Mouse (Mus musculus): ENCODE results near the gene Cysltr2. TPM values are rescaled to one million over a fixed set of nuclear protein-coding genes. Genes with fewer than 3 reads are reported as not detected.

Cysltr2 gene
- 1 to 10 TPM in 1 of 2 experiments, under 1 TPM in 1; 0.93 to 1.0 TPM for total RNA-seq (2021)
- long read RNA-seq, experiment 1, result 0 reads
- long read RNA-seq, experiment 2, result 0 reads

- TF ChIP-seq CTCF (conservative IDR thresholded peaks at IDR 0.05), result no peak
- H3K27ac ChIP-seq, result no peak within 1 kb of the TSS
- DNase-seq (ENCODE audit: low spot score in 2 of 2), result no peak
- no peak within 1 kb of the TSS for H3K4me3 ChIP-seq
Measured at GRCm38 (mm10) chr14:73048937-73049336, at the start of gene Cysltr2. Gene Cysltr2 (minus strand): TSS chr14:73049114.

DNA sequence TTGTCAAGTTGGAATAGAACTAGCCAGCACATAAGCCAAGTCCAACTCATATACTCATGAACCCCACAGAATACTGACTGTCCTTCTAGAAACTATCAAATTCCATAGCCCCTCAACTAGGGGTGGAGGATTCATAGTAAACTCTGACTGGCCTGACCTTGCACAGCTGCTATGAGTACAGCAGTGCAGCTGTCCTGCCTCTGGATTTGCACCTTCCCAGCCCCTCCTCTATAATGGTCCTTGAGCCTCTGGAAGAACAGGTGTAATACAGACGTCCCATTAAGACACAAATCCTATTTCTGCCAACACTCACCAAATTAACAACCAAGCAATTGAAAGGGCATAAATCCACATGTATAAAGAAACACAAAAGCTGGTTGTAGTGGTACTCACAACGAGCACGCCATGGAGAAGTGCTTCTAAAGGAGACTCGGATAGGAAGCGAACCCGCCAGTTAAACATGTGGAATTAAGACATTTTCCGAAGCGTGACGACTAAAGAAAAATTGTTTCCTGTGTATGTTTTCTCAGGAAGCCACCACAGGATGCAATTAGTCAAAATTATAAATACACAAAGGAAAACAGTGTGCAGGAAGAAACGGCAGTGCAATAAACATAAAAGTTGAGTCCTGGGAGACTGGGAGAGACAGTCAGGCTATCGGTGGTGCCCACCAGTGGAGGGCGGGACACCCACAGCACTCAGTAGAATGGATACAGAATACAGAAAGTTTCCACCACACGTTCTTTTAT lies 46.1 kb upstream of the Cysltr2 start:
- DNase-seq (ENCODE audit: low spot score in 2 of 2), result no peak
- no peak overlapping the region for H3K4me3 ChIP-seq
- TF ChIP-seq CTCF (conservative IDR thresholded peaks at IDR 0.05), result no peak

GRCm38 (mm10) chr14:73092871-73093270 lies 44.0 kb upstream of the Cysltr2 start:
- Histone ChIP-seq H3K27ac (no peak overlapping the region), H3K4me3 (no peak overlapping the region)
- no peak for DNase-seq (ENCODE audit: low spot score in 2 of 2)
- TF ChIP-seq CTCF (conservative IDR thresholded peaks at IDR 0.05), result no peak

More for the DNA sequence above, 46.1 kb upstream of the Cysltr2 start:
- H3K27ac ChIP-seq, result no peak overlapping the region

- Histone ChIP-seq H3K27ac (no peak overlapping the region), H3K4me3 (no peak overlapping the region)
- no peak for TF ChIP-seq CTCF (conservative IDR thresholded peaks at IDR 0.05)
- no peak for DNase-seq (ENCODE audit: low spot score in 2 of 2)
Measured at GRCm38 (mm10) chr14:73088224-73088623, 39.3 kb upstream of the Cysltr2 start.

DNA sequence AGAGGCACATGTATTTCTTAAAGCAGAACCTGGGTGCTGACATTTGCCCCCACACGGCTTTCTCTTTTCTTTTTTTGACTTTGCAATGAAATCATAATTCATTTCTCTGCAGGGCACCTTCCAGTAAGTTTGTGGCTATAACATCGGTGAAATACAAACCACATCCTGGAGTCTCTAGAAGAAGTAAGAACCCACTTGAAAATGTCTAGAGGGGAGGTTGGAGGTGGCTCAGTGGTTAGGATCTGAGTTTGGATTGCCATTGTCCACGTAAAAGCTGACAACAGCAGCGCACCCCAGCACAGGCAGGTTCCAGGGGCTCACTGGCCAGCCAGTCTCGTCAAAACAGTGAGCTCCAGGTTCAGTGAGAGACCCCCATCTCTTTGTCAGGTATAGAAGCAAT lies 38.8 kb upstream of the Cysltr2 start:
- H3K4me3 ChIP-seq, result no peak overlapping the region
- no peak overlapping the region for H3K27ac ChIP-seq
- no peak for DNase-seq (ENCODE audit: low spot score in 2 of 2)
- no peak for TF ChIP-seq CTCF (conservative IDR thresholded peaks at IDR 0.05)

DNA sequence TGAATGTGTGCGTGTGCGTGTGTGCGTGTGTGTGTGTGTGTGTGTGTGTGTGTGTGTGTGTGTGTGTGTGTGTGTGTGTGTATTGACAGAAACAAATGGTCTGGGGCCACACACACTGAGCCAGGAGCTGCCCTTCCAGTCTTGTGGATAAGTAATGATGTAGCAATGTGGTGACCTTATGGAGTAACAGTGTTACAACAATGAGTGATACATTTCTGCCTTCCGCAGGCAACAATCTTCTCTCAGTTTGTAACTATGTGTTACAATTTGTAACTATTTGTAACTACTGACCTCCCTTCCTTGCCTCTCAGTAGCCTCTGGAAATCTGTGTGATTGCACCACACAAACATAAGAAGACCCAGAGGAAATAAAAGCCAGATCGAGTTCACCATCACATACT lies 38.3 kb upstream of the Cysltr2 start:
- no peak for DNase-seq (ENCODE audit: low spot score in 2 of 2)
- Histone ChIP-seq H3K4me3 (no peak overlapping the region), H3K27ac (no peak overlapping the region)
- TF ChIP-seq CTCF (conservative IDR thresholded peaks at IDR 0.05), result no peak

GRCm38 (mm10) chr14:73086425-73086824 lies 37.5 kb upstream of the Cysltr2 start:
- Histone ChIP-seq H3K27ac (no peak overlapping the region), H3K4me3 (no peak overlapping the region)
- no peak for DNase-seq (ENCODE audit: low spot score in 2 of 2)
- TF ChIP-seq CTCF (conservative IDR thresholded peaks at IDR 0.05), result no peak

GRCm38 (mm10) chr14:73083563-73083962 lies 34.6 kb upstream of the Cysltr2 start:
- DNase-seq (ENCODE audit: low spot score in 2 of 2), result no peak
- no peak for TF ChIP-seq CTCF (conservative IDR thresholded peaks at IDR 0.05)
- no peak overlapping the region for H3K27ac ChIP-seq
- no peak overlapping the region for H3K4me3 ChIP-seq

GRCm38 (mm10) chr14:73064460-73064859 lies 15.5 kb upstream of the Cysltr2 start:
- no peak for DNase-seq (ENCODE audit: low spot score in 2 of 2)
- TF ChIP-seq CTCF (conservative IDR thresholded peaks at IDR 0.05), result no peak
- Histone ChIP-seq H3K4me3 (no peak overlapping the region), H3K27ac (no peak overlapping the region)

- DNase-seq (ENCODE audit: low spot score in 2 of 2), result no peak
Measured at GRCm38 (mm10) chr14:73058755-73059154, 9.8 kb upstream of the Cysltr2 start.

GRCm38 (mm10) chr14:73057764-73058163 lies 8.8 kb upstream of the Cysltr2 start:
- no peak for DNase-seq (ENCODE audit: low spot score in 2 of 2)
- H3K4me3 ChIP-seq, result no peak overlapping the region
- no peak overlapping the region for H3K27ac ChIP-seq
- no peak for TF ChIP-seq CTCF (conservative IDR thresholded peaks at IDR 0.05)

More at GRCm38 (mm10) chr14:73058755-73059154, 9.8 kb upstream of the Cysltr2 start:
- H3K4me3 ChIP-seq, result no peak overlapping the region
- H3K27ac ChIP-seq, result no peak overlapping the region
- TF ChIP-seq CTCF (conservative IDR thresholded peaks at IDR 0.05), result no peak

DNA sequence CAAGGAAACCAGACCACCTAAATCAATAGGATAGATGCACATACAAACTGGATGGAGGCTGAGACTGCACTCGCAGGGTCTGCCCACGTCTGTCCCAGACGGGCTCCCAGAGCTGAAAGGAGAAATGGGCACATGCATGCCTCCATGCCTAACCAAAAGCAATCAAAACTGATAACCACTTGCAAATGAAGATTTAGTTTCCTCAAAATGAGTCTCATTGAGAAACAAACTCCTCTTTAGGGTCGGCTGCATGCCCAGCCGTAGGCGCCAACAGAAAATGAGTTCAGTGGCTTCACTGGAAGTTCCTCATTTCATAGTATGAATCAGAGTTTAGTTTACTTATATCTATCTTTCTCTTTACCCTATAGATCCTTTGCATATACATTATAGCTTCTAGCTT lies 7.9 kb upstream of the Cysltr2 start:
- H3K4me3 ChIP-seq, result no peak overlapping the region
- DNase-seq (ENCODE audit: low spot score in 2 of 2), result no peak
- no peak overlapping the region for H3K27ac ChIP-seq
- TF ChIP-seq CTCF (conservative IDR thresholded peaks at IDR 0.05), result no peak

DNA sequence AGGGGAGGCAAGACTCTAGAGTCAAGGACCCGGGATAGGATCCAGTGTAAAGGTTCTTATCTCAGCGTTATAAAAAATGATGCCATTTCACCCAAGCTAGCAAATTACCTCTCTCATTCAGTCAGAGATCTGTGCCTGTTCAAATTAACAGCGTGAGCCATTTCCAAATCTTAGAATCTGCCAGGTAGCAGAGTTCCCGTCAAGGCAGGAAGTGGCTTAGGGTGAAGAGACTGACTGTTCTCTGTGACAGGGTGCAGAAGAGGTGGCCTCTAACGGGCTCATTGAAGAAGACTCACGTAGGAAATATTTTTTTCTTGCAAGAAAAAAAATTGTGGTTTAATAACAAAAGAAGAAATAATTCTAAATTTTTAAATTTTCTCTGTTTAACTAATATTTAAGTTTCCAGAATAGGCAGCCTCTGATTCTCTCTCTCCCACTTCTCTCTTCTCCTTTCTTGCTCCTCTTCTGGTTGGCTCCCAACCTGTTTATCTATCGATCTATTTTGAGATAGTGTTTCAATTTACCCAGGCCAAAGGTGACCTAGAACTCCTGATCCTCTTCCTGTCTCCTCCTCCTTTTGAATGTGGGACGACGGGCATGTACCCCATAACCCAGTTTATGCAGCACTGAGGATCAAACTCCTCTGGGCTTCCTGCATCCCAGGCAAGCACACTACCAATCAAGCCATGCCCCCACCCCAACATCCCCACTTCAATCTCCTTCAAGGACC lies 3.5 kb downstream of the Cysltr2 start:
- no peak for TF ChIP-seq CTCF (conservative IDR thresholded peaks at IDR 0.05)
- no peak overlapping the region for H3K27ac ChIP-seq
- no peak for DNase-seq (ENCODE audit: low spot score in 2 of 2)
- H3K4me3 ChIP-seq, result no peak overlapping the region

- Histone ChIP-seq H3K27ac (no peak overlapping the region), H3K4me3 (no peak overlapping the region)
- no peak for DNase-seq (ENCODE audit: low spot score in 2 of 2)
- no peak for TF ChIP-seq CTCF (conservative IDR thresholded peaks at IDR 0.05)
Measured at GRCm38 (mm10) chr14:73041689-73042088, 7.2 kb downstream of the Cysltr2 start.

All from layer of hippocampus, adult 2 months (tissue).